Mouse (Mus musculus): ENCODE data around the gene Mob3a.

The Mob3a gene

GRCm38 (mm10) chr10:80701721-80702535 is at the start of gene Mob3a, which contains the start of gene Izumo4:
TSS of gene Mob3a (minus strand) at chr10:80701977.
TSS of gene Izumo4 (plus strand) at chr10:80702184.
- DNase-seq (ENCODE audit: low read depth, low spot score): peak; percentile 99

DNA sequence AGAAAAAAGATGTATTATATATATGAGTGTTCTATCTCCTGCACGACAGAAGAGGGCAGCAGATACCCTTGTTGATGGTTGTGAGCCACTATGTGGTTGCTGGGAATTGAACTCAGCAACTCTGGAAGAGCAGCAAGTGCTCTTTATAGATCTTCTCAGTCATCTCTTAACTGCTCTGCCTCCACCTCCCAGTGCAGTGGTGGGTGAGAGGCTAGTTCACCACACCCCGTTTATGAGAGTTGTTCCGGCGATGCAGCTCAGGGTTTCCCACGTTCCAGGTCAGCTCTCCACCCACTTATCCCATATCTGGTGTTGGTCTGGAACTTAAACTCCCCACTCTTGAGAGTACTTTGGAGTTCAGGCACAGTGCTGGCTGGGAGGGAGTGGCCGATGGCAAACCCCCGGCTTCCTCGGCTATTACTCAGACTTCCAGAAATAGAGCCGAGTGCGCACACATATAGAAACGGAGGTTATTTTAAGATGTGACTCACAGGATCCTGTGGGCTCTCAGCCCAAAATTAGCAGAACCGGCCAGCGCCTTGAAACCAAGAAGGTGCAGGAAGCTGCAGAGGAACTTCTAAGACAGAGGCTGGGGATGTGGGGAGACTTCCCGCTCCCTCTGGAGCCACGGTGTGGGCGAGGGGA is 49.5 kb upstream of the Mob3a start:
- DNase-seq (ENCODE audit: low read depth, low spot score): no peak

GRCm38 (mm10) chr10:80748609-80749008 is 46.8 kb upstream of the Mob3a start:
- DNase-seq (ENCODE audit: low read depth, low spot score): no peak

- peak; percentile 59 for DNase-seq (ENCODE audit: low read depth, low spot score)
Observed at GRCm38 (mm10) chr10:80747410-80747809, 45.6 kb upstream of the Mob3a start.

- DNase-seq (ENCODE audit: low read depth, low spot score): no peak
Observed at GRCm38 (mm10) chr10:80744262-80744661, 42.5 kb upstream of the Mob3a start.

- DNase-seq (ENCODE audit: low read depth, low spot score): peak; percentile 97
Observed at GRCm38 (mm10) chr10:80742180-80742978, 40.6 kb upstream of the Mob3a start, which contains the start of gene Ap3d1. TSS of gene Ap3d1 (minus strand) at chr10:80742264.

- no peak for DNase-seq (ENCODE audit: low read depth, low spot score)
Observed at GRCm38 (mm10) chr10:80741634-80742179, 39.9 kb upstream of the Mob3a start.

DNA sequence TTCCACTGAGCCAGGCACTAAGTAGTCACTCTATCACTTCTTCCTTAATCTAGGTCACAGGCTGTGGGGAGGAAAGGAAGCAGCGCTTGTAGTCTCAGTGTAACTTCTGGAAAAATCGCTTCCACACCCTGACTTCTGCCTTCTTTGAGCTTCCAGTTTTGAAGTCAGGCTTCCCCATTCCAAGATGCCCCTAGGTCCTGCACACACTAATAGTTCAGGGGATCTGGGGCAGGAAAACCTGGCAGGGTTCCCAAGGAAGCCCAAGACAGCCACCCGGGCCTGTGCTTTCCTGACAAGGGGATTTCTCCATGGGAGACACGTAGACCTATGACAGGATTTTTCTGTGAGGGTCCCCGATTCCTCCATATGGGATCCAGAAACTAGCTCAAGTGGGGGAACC is 39.4 kb upstream of the Mob3a start:
- DNase-seq (ENCODE audit: low read depth, low spot score): no peak

GRCm38 (mm10) chr10:80738657-80739056 is 36.9 kb upstream of the Mob3a start:
- no peak for DNase-seq (ENCODE audit: low read depth, low spot score)

DNA sequence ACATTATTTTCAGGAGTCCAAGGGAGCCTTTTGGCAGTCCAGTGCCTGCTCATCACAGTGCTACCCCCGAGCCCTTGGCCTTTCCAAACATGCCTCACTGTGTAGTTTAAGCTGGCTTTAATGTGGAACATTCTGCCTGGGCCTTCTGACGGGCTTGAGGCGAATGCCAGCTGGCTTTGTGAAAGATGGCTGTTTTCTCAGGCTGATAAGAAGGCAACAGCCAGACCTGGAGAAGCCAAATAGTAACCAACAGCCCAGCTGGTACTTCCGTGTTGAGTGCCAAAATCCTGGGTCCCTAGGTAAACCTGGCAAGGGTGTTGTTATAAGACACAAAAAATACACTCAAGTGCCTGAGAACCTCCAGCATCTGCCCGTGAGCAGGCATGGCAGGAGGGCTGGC is 35.0 kb upstream of the Mob3a start:
- DNase-seq (ENCODE audit: low read depth, low spot score): no peak

DNA sequence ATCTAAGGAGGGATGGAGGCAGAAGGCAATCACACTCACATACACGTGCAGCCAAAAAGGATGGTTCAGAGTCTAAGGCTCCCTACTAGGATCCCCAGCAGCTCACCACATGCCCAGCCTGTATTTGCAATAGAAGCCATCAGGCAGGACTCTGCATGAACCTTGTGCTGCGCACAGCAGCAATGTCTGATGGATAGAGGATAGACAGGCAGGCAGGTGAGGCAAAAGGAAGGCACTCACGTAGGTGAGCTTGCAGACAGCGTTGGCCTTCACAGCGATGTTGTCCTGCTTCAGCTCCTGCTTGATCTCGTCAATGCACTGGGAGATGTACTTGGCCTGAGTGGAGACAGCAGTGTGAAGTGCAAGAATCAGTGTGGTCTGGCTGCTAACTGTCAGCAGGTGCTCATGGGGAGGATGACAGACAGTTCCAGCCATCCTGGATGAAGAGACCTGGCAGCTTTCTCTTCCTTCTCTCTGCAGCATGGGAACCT is 30.9 kb upstream of the Mob3a start:
- no peak for DNase-seq (ENCODE audit: low read depth, low spot score)

GRCm38 (mm10) chr10:80727369-80728127 is 25.8 kb upstream of the Mob3a start:
- no peak for DNase-seq (ENCODE audit: low read depth, low spot score)

GRCm38 (mm10) chr10:80717281-80717680 is 15.5 kb upstream of the Mob3a start:
- DNase-seq (ENCODE audit: low read depth, low spot score): no peak

GRCm38 (mm10) chr10:80710834-80711233 is 9.1 kb upstream of the Mob3a start:
- DNase-seq (ENCODE audit: low read depth, low spot score): no peak

DNA sequence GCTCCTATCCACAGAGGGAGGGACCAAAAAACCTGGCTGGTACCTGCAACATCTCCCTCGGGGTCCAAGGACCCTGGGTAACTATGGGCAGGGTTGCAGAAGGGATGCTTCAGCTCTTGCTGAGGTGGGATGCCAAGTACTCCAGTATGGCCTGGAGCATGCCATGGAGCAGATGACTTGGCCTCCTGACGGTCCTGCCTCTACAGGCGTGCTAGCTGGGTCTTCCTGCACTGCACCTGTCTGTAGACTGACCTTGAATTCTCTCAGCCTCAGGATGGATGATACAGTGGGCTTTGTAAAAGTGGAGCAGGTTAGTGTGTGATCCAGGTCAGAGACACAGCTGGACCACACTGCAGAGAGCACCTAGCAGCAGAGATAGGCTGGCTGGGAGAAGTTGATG is 3.7 kb upstream of the Mob3a start:
- no peak for DNase-seq (ENCODE audit: low read depth, low spot score)

DNA sequence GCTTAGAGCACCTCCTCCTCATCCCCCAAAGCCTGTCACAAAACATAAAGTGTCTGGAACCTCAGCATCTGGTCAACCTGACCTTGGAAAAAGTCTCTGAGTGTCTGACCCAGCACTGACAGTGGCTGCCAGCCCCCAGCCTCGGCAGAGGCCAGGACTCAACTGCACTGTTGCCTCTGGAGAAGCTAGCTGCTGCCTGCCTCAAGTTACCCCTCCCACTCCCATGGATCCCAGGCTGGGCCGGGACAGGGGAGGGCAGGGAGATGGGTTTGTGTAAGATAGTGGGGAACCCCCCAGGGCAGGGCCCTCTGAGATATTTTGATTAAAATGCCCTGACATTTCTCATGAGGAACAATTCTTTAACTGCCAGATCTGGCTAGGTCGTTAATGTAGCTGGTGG is 3.3 kb upstream of the Mob3a start:
- no peak for DNase-seq (ENCODE audit: low read depth, low spot score)

GRCm38 (mm10) chr10:80704418-80704817 is 2.6 kb upstream of the Mob3a start:
- no peak for DNase-seq (ENCODE audit: low read depth, low spot score)

DNA sequence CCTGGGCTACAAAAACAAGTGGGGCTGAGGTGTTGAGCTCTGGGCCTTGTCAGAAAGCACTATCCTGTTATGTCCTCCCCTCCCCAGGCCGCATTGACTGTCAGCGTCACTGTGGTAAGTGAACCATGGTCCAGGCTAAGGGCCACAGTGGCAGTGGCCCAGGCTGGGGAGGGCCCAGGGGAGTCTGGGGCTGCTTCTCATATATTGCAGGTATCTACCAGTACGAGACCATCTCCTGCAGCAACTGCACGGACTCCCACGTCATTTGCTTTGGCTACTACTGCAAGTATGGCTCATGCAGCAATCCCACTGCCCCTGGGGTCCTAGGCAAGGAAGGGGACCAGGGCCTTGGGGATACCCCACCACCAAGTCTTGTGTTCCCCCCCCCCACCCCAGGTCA is 1.9 kb upstream of the Mob3a start:
- no peak for DNase-seq (ENCODE audit: low read depth, low spot score)

DNA sequence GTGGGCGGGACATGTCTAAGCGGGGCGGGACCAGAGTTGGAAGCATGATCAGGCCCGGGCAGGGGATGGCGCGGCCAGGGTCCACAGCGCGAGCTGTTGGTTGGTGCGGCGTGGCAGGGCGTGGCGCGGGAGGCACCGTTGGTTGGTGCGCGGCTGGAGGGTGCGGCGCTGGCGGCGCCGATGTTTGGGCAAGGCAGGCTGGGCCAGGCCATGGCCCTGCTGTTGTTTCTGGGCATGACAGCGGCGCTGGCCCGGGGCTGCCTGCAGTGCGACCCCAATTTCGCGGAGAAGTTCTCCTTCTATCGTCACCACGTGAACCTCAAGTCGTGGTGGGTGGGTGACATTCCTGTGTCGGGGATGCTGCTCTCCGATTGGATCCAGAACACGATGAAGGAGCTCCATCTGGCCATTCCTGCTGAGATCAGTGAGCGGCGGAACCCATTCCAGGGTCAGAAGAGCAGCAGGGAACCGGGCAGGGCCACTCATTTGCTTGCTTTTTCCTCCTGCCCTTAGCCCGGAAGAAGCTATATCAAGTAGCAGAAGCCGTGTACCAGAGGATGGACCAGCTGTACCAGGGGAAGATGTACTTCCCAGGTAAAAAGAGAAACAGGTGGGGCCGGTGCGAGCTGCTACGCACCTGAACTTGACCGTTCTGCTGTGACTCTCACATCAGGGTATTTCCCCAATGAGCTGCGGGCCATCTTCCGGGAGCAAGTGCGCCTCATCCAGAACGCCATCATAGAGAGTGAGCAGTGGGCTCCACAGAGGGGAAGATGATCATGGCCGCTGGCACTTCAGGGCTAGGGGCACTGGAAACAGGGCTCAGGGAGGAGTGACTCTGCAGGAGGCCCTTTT is 986 bp upstream of the Mob3a start:
- DNase-seq (ENCODE audit: low read depth, low spot score): peak; percentile 85

DNA sequence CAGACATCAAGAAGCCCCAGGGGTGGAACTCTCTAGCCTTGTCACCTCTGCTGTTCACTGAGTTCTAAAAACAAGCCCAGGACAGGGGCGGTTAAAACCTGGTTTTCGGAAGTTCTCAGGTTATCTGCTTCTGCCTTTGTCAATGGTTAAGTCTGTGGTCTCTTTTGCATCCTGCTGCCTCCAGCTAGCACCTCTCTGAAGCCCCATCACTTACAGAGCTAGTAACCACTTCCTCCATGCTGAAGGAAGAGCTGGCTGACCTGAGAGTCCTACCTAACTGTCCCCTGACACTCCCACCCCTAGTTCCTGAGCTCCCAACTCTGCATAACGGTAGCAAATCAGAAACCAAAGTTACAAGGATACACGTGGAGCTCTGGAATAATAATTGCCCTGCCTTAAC is 1.0 kb downstream of the Mob3a start:
- no peak for DNase-seq (ENCODE audit: low read depth, low spot score)

Data from retina, postnatal 7 days (tissue).